Mouse (Mus musculus) embryo, embryonic 11.5 days (tissue): Measurements from ENCODE around the gene Sephs2.

Experiments
- DNase-seq: peaks from one replicate; pipeline ENCODE4 v3.0.0-alpha.2; 2012; ENCODE audit warnings: low read depth, low spot score

The Sephs2 gene

GRCm38 (mm10) chr7:127233368-127233749 lies 40.5 kb downstream of the Sephs2 start:
- DNase-seq = no peak

- peak; percentile 76 for DNase-seq
These were observed 41.1 kb downstream of the Sephs2 start, which contains the start of the genes Zfp553 and Sept1 for GRCm38 (mm10) chr7:127232622-127233367. Gene Zfp553, plus strand, starts transcription at chr7:127233061. Gene Sept1, minus strand, starts transcription at chr7:127233130.

- no peak for DNase-seq
These were observed 41.8 kb downstream of the Sephs2 start for GRCm38 (mm10) chr7:127231826-127232621.

- DNase-seq = no peak
These were observed 42.5 kb downstream of the Sephs2 start for GRCm38 (mm10) chr7:127231376-127231775.

DNA sequence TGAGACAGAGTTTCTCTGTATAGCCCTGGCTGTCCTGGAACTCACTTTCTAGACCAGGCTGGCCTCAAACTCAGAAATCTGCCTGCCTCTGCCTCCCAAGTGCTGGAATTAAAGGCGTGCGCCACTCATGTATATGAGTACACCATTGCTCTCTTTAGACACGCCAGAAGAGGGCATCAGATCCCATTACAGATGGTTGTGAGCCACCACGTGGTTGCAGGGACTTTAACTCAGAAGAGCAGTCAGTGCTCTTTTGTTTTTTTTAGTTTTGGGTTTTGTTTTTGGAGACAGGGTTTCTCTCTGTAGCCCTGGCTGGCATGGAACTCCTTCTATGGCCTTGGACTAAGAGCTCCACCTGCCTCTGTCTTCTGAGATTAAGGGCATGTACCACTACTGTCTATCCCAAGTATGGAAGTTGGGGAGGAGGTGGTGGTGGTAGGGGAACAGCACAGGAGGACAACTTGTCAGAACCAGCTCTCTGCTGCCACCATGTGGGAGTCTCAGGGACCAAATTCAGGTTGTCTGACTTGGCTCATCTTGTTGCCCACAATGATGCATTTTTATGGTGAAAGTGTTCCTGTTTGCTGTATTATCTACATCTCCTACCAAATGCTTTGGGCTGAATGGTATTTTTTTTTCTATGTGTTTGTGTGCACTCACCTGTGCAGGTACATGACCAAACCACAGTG lies 45.1 kb downstream of the Sephs2 start:
- no peak for DNase-seq

- DNase-seq = no peak
These were observed 48.5 kb downstream of the Sephs2 start for GRCm38 (mm10) chr7:127225147-127225995.

GRCm38 (mm10) chr7:127224616-127225015 lies 49.2 kb downstream of the Sephs2 start:
- DNase-seq = no peak

DNA sequence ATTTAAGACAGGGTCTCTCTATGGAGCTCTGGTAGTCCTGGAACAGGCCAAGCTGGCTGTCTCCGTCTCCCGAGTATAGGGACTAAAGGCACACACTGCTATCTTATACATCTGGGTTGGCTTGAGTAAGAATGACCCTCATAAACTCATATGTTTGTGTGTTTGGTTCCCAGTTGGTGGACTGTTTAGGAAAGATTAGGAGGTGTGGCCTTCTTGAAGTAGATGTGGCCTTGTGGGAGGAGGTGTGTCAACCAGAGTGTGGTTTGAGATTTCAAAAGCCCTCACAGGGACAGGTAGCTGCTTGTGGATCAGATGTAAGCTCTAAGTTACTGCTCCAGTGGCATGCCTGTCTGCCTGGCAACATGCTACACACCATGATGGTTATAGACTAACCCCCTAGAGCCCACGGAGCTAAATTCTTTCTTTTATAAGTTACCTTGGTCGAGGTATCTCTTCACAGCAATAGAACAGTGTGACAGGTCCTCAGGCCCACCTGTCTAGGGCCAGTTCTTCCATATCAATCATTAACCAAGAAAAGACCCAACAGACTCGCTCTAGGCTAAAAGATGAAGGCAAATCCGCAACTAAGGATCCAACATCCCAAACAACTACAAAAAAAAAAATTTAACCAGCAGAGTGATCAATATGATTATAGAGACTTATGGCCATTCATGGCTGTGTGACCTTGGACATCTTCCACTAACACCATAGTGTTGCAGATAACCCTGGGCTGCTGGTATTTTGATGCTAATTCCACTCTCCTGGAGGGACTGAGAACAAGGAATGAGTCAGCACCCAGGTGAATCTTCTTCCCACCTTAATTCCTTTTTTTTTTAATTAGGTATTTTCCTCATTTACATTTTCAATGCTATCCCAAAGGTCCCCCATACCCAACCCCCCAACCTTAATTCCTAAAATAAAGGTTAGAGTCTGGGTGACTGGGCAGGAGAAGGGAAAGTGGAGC lies 50.1 kb downstream of the Sephs2 start:
- no peak for DNase-seq

GRCm38 (mm10) chr7:127223106-127223505 lies 50.7 kb downstream of the Sephs2 start:
- no peak for DNase-seq
